Mouse (Mus musculus): ENCODE measurements at regions not wholly inside any gene's neighbourhood (a gene's known extent, or its start where the extent isn't known, plus 50 kb on each side); places are given as distances from the start of the nearest gene placed in this dataset.

GRCm38 (mm10) chr3:39465811-39466210 is 579.1 kb downstream of the Fat4 start:
- H3K27ac ChIP-seq (ENCODE audit: insufficient read depth, low read length) = peak overlapping the region; percentile 77
- peaks cover 4% of the 10 kb centered on the region for H3K4me1 ChIP-seq (ENCODE audit: control insufficient read depth, insufficient read depth, low read length)
- TF ChIP-seq POLR2A (IDR thresholded peaks at IDR 0.05; ENCODE audit: low read depth, low read length) = no peak
- no peak for TF ChIP-seq CTCF (IDR thresholded peaks at IDR 0.05; ENCODE audit: borderline replicate concordance, insufficient read depth, low read length)
- no peak overlapping the region for H3K4me3 ChIP-seq (ENCODE audit: insufficient read depth, low read length)

DNA sequence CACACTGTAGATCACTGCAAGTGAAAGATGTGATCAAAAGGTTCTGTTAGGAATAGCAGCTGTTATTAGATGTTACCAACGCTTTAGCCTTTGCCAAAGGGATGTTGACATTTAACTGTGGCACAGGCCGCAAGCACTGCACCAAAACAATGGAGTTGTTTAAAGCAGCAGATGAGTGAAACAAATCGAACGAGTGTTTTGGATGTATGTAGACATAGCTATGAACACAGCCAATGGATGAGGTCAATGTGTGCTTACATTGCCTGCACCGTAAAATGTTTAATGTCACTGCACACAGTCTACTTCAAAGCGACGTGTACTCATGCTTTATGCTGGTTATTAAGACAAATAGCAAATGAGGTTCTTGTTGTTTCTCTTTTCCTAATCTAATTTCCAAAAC is 602.7 kb downstream of the Fat4 start:
- TF ChIP-seq POLR2A (IDR thresholded peaks at IDR 0.05; ENCODE audit: low read depth, low read length) (no peak), CTCF (IDR thresholded peaks at IDR 0.05; ENCODE audit: borderline replicate concordance, insufficient read depth, low read length) (no peak)
- Histone ChIP-seq H3K27ac (ENCODE audit: insufficient read depth, low read length) (no peak overlapping the region), H3K4me1 (ENCODE audit: control insufficient read depth, insufficient read depth, low read length) (no peaks in the 10 kb centered on the region), H3K4me3 (ENCODE audit: insufficient read depth, low read length) (no peak overlapping the region)

DNA sequence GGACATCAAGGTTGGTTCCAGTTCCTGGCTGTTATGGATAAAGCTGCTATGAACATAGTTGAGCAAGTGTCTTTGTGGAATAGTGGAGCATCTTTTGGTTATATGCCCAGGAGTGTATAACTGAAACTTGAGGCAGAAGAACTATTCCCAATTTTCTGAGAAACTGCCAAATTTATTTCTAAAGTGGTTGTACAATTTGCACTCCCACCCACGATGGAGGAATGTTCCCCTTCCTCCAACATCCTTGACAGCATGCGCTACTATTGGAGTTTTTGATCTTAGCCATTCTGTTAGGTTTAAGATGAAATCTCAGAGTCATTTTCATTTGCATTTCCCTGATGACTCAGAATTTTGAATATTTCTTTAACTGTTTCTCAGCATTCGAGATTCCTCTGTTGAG is 607.6 kb downstream of the Fat4 start:
- no peak overlapping the region for H3K4me3 ChIP-seq (ENCODE audit: insufficient read depth, low read length)
- H3K27ac ChIP-seq (ENCODE audit: insufficient read depth, low read length) = no peak overlapping the region
- no peaks in the 10 kb centered on the region for H3K4me1 ChIP-seq (ENCODE audit: control insufficient read depth, insufficient read depth, low read length)
- TF ChIP-seq POLR2A (IDR thresholded peaks at IDR 0.05; ENCODE audit: low read depth, low read length) (no peak), CTCF (IDR thresholded peaks at IDR 0.05; ENCODE audit: borderline replicate concordance, insufficient read depth, low read length) (no peak)

DNA sequence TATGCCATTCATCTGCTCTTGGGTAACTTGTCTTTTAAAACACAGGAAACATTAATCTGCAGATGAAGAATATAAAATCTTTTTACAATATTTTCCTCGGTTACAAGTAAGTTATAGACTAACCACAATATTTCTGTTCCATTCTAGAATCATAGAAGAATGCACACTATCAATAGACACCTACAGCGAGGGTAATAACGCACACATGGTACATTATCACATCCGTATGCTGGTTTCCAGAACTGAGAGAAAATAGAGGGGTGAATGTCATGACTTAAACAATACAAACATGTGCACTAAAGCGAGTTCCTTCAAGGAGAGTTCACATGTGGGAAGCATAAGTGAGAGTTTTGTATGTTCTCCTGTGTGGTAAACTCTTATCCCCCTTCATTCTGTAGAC is 641.3 kb downstream of the Fat4 start:
- Histone ChIP-seq H3K27ac (ENCODE audit: insufficient read depth, low read length) (no peak overlapping the region), H3K4me1 (ENCODE audit: control insufficient read depth, insufficient read depth, low read length) (peaks cover 3% of the 10 kb centered on the region; the same call in 1 of the 2 replicates), H3K4me3 (ENCODE audit: insufficient read depth, low read length) (no peak overlapping the region)
- no peak for TF ChIP-seq CTCF (IDR thresholded peaks at IDR 0.05; ENCODE audit: borderline replicate concordance, insufficient read depth, low read length)
- no peak for TF ChIP-seq POLR2A (IDR thresholded peaks at IDR 0.05; ENCODE audit: low read depth, low read length)

DNA sequence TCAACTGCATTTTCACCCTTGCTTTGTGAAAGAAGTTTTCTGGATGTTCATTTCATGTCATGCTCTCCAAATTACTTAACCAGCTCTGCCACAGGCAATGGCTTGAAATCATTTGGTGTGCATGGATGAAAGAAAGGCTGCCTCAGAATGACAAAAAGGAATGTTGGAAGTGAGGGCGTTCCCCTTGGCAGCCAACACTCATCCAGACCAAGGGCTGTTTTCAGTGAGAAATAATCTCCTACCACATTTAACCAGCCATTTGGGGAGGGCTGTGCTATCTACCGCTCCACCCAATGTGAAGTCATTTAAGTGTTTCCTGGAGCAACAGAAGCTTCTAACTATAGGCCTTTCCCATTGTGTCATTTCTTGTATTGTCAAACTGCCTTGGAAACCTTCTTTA is 650.8 kb downstream of the Fat4 start:
- Histone ChIP-seq H3K4me1 (ENCODE audit: control insufficient read depth, insufficient read depth, low read length) (no peaks in the 10 kb centered on the region), H3K4me3 (ENCODE audit: insufficient read depth, low read length) (no peak overlapping the region), H3K27ac (ENCODE audit: insufficient read depth, low read length) (no peak overlapping the region)
- TF ChIP-seq POLR2A (IDR thresholded peaks at IDR 0.05; ENCODE audit: low read depth, low read length) (no peak), CTCF (IDR thresholded peaks at IDR 0.05; ENCODE audit: borderline replicate concordance, insufficient read depth, low read length) (no peak)

DNA sequence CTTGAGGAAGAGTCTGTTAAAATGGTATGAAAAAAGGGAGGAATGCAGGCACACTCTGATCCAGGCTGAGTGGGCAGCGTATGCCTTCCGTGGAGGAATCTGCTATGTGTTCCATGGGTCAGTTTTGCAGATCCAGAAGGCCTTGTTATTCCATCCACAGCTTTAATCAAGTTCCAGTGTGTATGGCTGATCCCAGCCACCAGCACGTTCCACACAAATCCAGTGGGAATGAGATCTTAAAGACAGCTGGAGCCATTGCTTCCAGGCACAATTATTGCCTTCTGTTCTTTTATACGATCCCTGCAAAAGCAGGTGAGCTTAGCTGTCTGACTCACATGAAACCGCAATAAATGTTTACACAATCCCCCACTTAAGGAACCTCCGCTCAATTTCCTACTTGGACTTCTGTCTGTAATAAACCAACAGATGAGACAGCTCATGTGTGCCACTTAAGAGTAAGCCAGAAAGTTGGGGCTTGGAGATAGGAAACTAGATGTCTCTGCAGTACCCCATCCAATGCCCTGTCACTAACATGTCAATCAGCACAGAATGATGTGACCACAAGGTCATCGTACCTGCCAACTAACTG is 653.9 kb downstream of the Fat4 start:
- no peak overlapping the region for H3K27ac ChIP-seq (ENCODE audit: insufficient read depth, low read length)
- TF ChIP-seq CTCF (IDR thresholded peaks at IDR 0.05; ENCODE audit: borderline replicate concordance, insufficient read depth, low read length) = no peak
- no peak for TF ChIP-seq POLR2A (IDR thresholded peaks at IDR 0.05; ENCODE audit: low read depth, low read length)
- no peaks in the 10 kb centered on the region for H3K4me1 ChIP-seq (ENCODE audit: control insufficient read depth, insufficient read depth, low read length)
- H3K4me3 ChIP-seq (ENCODE audit: insufficient read depth, low read length) = no peak overlapping the region

GRCm38 (mm10) chr3:39559460-39560041 is 672.8 kb downstream of the Fat4 start:
- Histone ChIP-seq H3K4me1 (ENCODE audit: control insufficient read depth, insufficient read depth, low read length) (peaks cover 3% of the 10 kb centered on the region), H3K4me3 (ENCODE audit: insufficient read depth, low read length) (no peak overlapping the region), H3K27ac (ENCODE audit: insufficient read depth, low read length) (no peak overlapping the region)
- TF ChIP-seq CTCF (IDR thresholded peaks at IDR 0.05; ENCODE audit: borderline replicate concordance, insufficient read depth, low read length) (no peak), POLR2A (IDR thresholded peaks at IDR 0.05; ENCODE audit: low read depth, low read length) (no peak)

DNA sequence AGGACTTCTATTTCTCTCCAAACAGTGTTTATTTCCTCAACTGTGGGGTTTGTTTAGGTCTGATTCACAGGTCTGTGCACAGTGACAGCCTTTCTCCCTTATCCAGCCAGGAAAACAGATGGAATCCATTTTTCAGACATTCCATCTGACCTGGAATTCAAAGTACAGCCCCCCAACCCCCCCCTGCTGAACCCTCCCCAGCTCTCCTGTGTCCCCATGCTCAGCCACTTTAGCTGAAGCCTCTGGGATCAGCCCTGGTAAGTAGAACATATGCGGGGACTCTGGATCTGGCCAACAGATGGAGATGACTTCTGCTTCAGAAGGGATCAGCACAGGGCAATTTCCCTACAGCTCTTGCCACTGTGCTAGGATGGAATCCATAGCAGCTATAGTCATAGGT is 674.2 kb downstream of the Fat4 start:
- TF ChIP-seq POLR2A (IDR thresholded peaks at IDR 0.05; ENCODE audit: low read depth, low read length) = no peak
- TF ChIP-seq CTCF (IDR thresholded peaks at IDR 0.05; ENCODE audit: borderline replicate concordance, insufficient read depth, low read length) = no peak
- Histone ChIP-seq H3K27ac (ENCODE audit: insufficient read depth, low read length) (no peak overlapping the region), H3K4me3 (ENCODE audit: insufficient read depth, low read length) (no peak overlapping the region), H3K4me1 (ENCODE audit: control insufficient read depth, insufficient read depth, low read length) (peaks cover 3% of the 10 kb centered on the region)

- Histone ChIP-seq H3K27ac (ENCODE audit: insufficient read depth, low read length) (peak overlapping the region; percentile 54; the same call in 1 of the 2 replicates), H3K4me3 (ENCODE audit: insufficient read depth, low read length) (no peak overlapping the region), H3K4me1 (ENCODE audit: control insufficient read depth, insufficient read depth, low read length) (peaks cover 3% of the 10 kb centered on the region; the same call in 1 of the 2 replicates)
- TF ChIP-seq POLR2A (IDR thresholded peaks at IDR 0.05; ENCODE audit: low read depth, low read length) (no peak), CTCF (IDR thresholded peaks at IDR 0.05; ENCODE audit: borderline replicate concordance, insufficient read depth, low read length) (no peak)
Measured at GRCm38 (mm10) chr3:39571444-39572237, 684.9 kb downstream of the Fat4 start.

- TF ChIP-seq CTCF (IDR thresholded peaks at IDR 0.05; ENCODE audit: borderline replicate concordance, insufficient read depth, low read length) (no peak), POLR2A (IDR thresholded peaks at IDR 0.05; ENCODE audit: low read depth, low read length) (no peak)
- H3K4me1 ChIP-seq (ENCODE audit: control insufficient read depth, insufficient read depth, low read length) = no peaks in the 10 kb centered on the region
- H3K4me3 ChIP-seq (ENCODE audit: insufficient read depth, low read length) = no peak overlapping the region
- no peak overlapping the region for H3K27ac ChIP-seq (ENCODE audit: insufficient read depth, low read length)
Measured at GRCm38 (mm10) chr3:39575200-39575599, 688.5 kb downstream of the Fat4 start.
